ENCODE assay signal across 18 mouse cellular contexts in genomic region chr9:121074726-121075125, GRCm38 (mm10).
DNase-seq lines count a peak whose midpoint lies in the region; ATAC-seq lines count a peak whose summit lies in the region.
"Had no signal": no experiment of that assay in that cellular context is flagged by ENCODE, and none has a peak within 500 bp of the region (broad histone marks: within the 10 kb centered on the region; RNA-seq: fewer than 3 reads in every experiment).

No protein-coding gene starts in this region.

- H3K27ac ChIP-seq in midbrain, embryonic 11.5 days (ENCODE audit: low read depth, low read length), result no peak overlapping the region
- no peak overlapping the region for H3K27ac ChIP-seq in midbrain, embryonic 15.5 days
- H3K27ac ChIP-seq: heart, embryonic 13.5 days; hindbrain, embryonic 15.5 days had no signal

- intact Hi-C loops in left cerebral cortex, postnatal 10 days (cut with DNase I), result loop anchor here (10.0 kb wide), 1 partner anchor 470 kb away; no protein-coding TSS in a partner anchor

- no peaks in the 10 kb centered on the region for H3K36me3 ChIP-seq in midbrain, embryonic 11.5 days (ENCODE audit: control insufficient read depth, insufficient read depth, low read length)
- no peaks in the 10 kb centered on the region for H3K36me3 ChIP-seq in midbrain, embryonic 15.5 days (replicated peaks)
- H3K36me3 ChIP-seq: embryonic facial prominence, embryonic 10.5 days; heart, embryonic 13.5 days; hindbrain, embryonic 15.5 days had no signal

- H3K4me3 ChIP-seq in midbrain, embryonic 11.5 days (ENCODE audit: low read depth, low read length), result no peak overlapping the region
- no peak overlapping the region for H3K4me3 ChIP-seq in midbrain, embryonic 15.5 days
- H3K4me3 ChIP-seq: embryonic facial prominence, embryonic 10.5 days; heart, embryonic 13.5 days; hindbrain, embryonic 15.5 days had no signal

- ATAC-seq in midbrain, embryonic 11.5 days (ENCODE audit: low FRiP score), result no peak
- no peak for ATAC-seq in midbrain, embryonic 15.5 days (replicated peaks)
- ATAC-seq: activated CD4-positive, CD25-positive, alpha-beta regulatory T cell, adult 4 months; forebrain, embryonic 14.5 days; Patski had no signal

- H3K4me2 ChIP-seq in midbrain, embryonic 11.5 days, result no peak overlapping the region
- H3K4me2 ChIP-seq in midbrain, embryonic 15.5 days, result no peak overlapping the region
- H3K4me2 ChIP-seq: heart, embryonic 13.5 days; hindbrain, embryonic 15.5 days had no signal

- no peaks in the 10 kb centered on the region for H3K27me3 ChIP-seq in midbrain, embryonic 11.5 days (ENCODE audit: control insufficient read depth, insufficient read depth, low read length)
- no peaks in the 10 kb centered on the region for H3K27me3 ChIP-seq in midbrain, embryonic 15.5 days (replicated peaks)
- H3K27me3 ChIP-seq: CH12.LX; hindbrain, embryonic 15.5 days; Patski had no signal

- DNase-seq in frontal cortex, adult 2 months (ENCODE audit: extremely low spot score in 1 of 2, low spot score in 1 of 2), result peak; percentile 71 to 72
- no peak for DNase-seq in frontal cortex, postnatal 10 days (ENCODE audit: low spot score in 2 of 2)
- DNase-seq in midbrain, embryonic 11.5 days (ENCODE audit: low spot score, missing footprints), result peak; percentile 61
- DNase-seq in left cerebral cortex, postnatal 10 days (ENCODE audit: extremely low spot score in 1 of 2, low spot score in 2 of 2), result peak; percentile 16 to 68
- peak; percentile 84 for DNase-seq in telencephalon, adult 2 months (ENCODE audit: low read depth, low spot score)
- DNase-seq in kidney, adult 18-20 months, result no peak
- DNase-seq: adrenal gland, postnatal 14 days; gastrocnemius, postnatal 36 days; heart, adult 11 months; heart, postnatal 36 days had no signal

- H3K9ac ChIP-seq in midbrain, embryonic 11.5 days (ENCODE audit: low read length), result no peak overlapping the region
- no peak overlapping the region for H3K9ac ChIP-seq in midbrain, embryonic 15.5 days
- H3K9ac ChIP-seq: heart, embryonic 13.5 days; hindbrain, embryonic 15.5 days had no signal

- H3K4me1 ChIP-seq in midbrain, embryonic 11.5 days (ENCODE audit: control insufficient read depth, insufficient read depth, low read length), result peaks cover 5% of the 10 kb centered on the region
- peaks cover 17% of the 10 kb centered on the region for H3K4me1 ChIP-seq in midbrain, embryonic 15.5 days

- H3K9me3 ChIP-seq in midbrain, embryonic 11.5 days (ENCODE audit: control insufficient read depth, low read length), result no peaks in the 10 kb centered on the region
- H3K9me3 ChIP-seq in midbrain, embryonic 15.5 days, result no peaks in the 10 kb centered on the region
- H3K9me3 ChIP-seq: embryonic facial prominence, embryonic 10.5 days; heart, embryonic 13.5 days; hindbrain, embryonic 15.5 days had no signal

- WGBS in midbrain, embryonic 11.5 days, result 82% methylated on average over 3 of the region's 3 CpGs
- WGBS in midbrain, embryonic 15.5 days, result 89% methylated on average over 3 of the region's 3 CpGs

Comparison
In these comparisons a context has a peak if more than half of its experiments do, and no peak if none do; other contexts are left out.
1. DNase-seq: peak in frontal cortex, adult 2 months (2 of 2), midbrain, embryonic 11.5 days (single experiment), left cerebral cortex, postnatal 10 days (2 of 2) and telencephalon, adult 2 months (single experiment); none in frontal cortex, postnatal 10 days (0 of 2) and kidney, adult 18-20 months (single experiment).